Mouse (Mus musculus) skeletal muscle tissue, adult 2 months (tissue): ENCODE measurements around the gene Usp19.

Experiments
- DNase-seq: peaks from one replicate; pipeline ENCODE4 v3.0.0-alpha.2; 2012; ENCODE audit warnings: low read depth, low spot score

The Usp19 gene

GRCm38 (mm10) chr9:108494905-108495304 lies 4.5 kb downstream of the Usp19 start:
- no peak for DNase-seq

- DNase-seq, result no peak
Observed at GRCm38 (mm10) chr9:108499231-108499630, 8.8 kb downstream of the Usp19 start.

GRCm38 (mm10) chr9:108499943-108500342 lies 9.5 kb downstream of the Usp19 start:
- DNase-seq, result no peak

GRCm38 (mm10) chr9:108506901-108507300 lies 16.5 kb downstream of the Usp19 start:
- no peak for DNase-seq

GRCm38 (mm10) chr9:108507619-108508434 lies 17.4 kb downstream of the Usp19 start, which contains the start of gene Qars:
Gene Qars (plus strand): TSS chr9:108507706.
- peak; percentile 93 for DNase-seq

GRCm38 (mm10) chr9:108508776-108509175 lies 18.4 kb downstream of the Usp19 start:
- DNase-seq, result no peak

GRCm38 (mm10) chr9:108516380-108517251 lies 26.2 kb downstream of the Usp19 start, which contains the start of gene Qrich1:
Gene Qrich1 (plus strand): TSS chr9:108516806.
- peak; percentile 98 for DNase-seq

- peak; percentile 50 for DNase-seq
Observed at GRCm38 (mm10) chr9:108517253-108517930, 27.0 kb downstream of the Usp19 start.

GRCm38 (mm10) chr9:108517931-108518332 lies 27.5 kb downstream of the Usp19 start:
- no peak for DNase-seq

GRCm38 (mm10) chr9:108521604-108522003 lies 31.2 kb downstream of the Usp19 start:
- no peak for DNase-seq

- DNase-seq, result no peak
Observed at GRCm38 (mm10) chr9:108523341-108523740, 32.9 kb downstream of the Usp19 start.

- no peak for DNase-seq
Observed at GRCm38 (mm10) chr9:108525400-108525799, 35.0 kb downstream of the Usp19 start.

- DNase-seq, result no peak
Observed at GRCm38 (mm10) chr9:108530954-108531353, 40.6 kb downstream of the Usp19 start.

- no peak for DNase-seq
Observed at GRCm38 (mm10) chr9:108531496-108531895, 41.1 kb downstream of the Usp19 start.

GRCm38 (mm10) chr9:108540846-108541245 lies 50.4 kb downstream of the Usp19 start:
- no peak for DNase-seq

GRCm38 (mm10) chr9:108545986-108546385 lies 55.6 kb downstream of the Usp19 start:
- no peak for DNase-seq

GRCm38 (mm10) chr9:108546875-108547274 lies 56.5 kb downstream of the Usp19 start:
- DNase-seq, result no peak
